In genomic region chr19:36111054-36111895, GRCm38 (mm10) we compare ENCODE assay signal across 7 mouse cellular contexts. TPM values are rescaled to one million over a fixed set of nuclear protein-coding genes. Genes with fewer than 3 reads are reported as not detected.
DNase-seq lines count a peak whose midpoint lies in the region; ATAC-seq and TF ChIP-seq lines count a peak whose summit lies in the region.

No protein-coding gene starts in this region.

- H3K9me3 ChIP-seq in liver, embryonic 11.5 days (ENCODE audit: control insufficient read depth, low read length), result no peaks in the 10 kb centered on the region
- H3K9me3 ChIP-seq in forebrain, embryonic 11.5 days (ENCODE audit: control insufficient read depth, low read length), result no peaks in the 10 kb centered on the region
- H3K9me3 ChIP-seq in limb, embryonic 12.5 days, result no peaks in the 10 kb centered on the region

- H3K79me2 ChIP-seq in liver, adult 2 months (ENCODE audit: control insufficient read depth, insufficient read depth, low read length), result no peaks in the 10 kb centered on the region

- no peak for TF ChIP-seq POLR2A in liver, adult 2 months (IDR thresholded peaks at IDR 0.05; ENCODE audit: extremely low read depth, insufficient read depth, low read length)

- H3K4me3 ChIP-seq in liver, adult 2 months (ENCODE audit: insufficient read depth, low read depth, low read length), result no peak overlapping the region
- H3K4me3 ChIP-seq in liver, embryonic 11.5 days (ENCODE audit: low read depth, low read length), result no peak overlapping the region
- H3K4me3 ChIP-seq in forebrain, embryonic 11.5 days (ENCODE audit: low read depth, low read length), result no peak overlapping the region
- no peak overlapping the region for H3K4me3 ChIP-seq in limb, embryonic 12.5 days (replicated peaks)

- TF ChIP-seq CTCF in liver, adult 2 months (IDR thresholded peaks at IDR 0.05; ENCODE audit: low read depth, low read length), result 0 out of 2 replicates have a peak, but pooled peaks have one; percentile 2

- no peaks in the 10 kb centered on the region for H3K36me3 ChIP-seq in liver, adult 2 months (ENCODE audit: control insufficient read depth, insufficient read depth, low read length)
- no peaks in the 10 kb centered on the region for H3K36me3 ChIP-seq in liver, embryonic 11.5 days (ENCODE audit: control insufficient read depth, insufficient read depth, low read length)
- H3K36me3 ChIP-seq in forebrain, embryonic 11.5 days (ENCODE audit: control insufficient read depth, insufficient read depth, low read length), result no peaks in the 10 kb centered on the region
- no peaks in the 10 kb centered on the region for H3K36me3 ChIP-seq in limb, embryonic 12.5 days

- ATAC-seq in liver, embryonic 11.5 days (replicated peaks; ENCODE audit: low FRiP score), result no peak
- peak; percentile 66; the same call in 1 of the 2 replicates for ATAC-seq in forebrain, embryonic 11.5 days (replicated peaks; ENCODE audit: low FRiP score)
- ATAC-seq in limb, embryonic 12.5 days (ENCODE audit: insufficient number of reproducible peaks, insufficient read depth, low FRiP score, low TSS enrichment, low read depth), result no peak

- no peak overlapping the region for H3K4me2 ChIP-seq in liver, embryonic 11.5 days
- no peak overlapping the region for H3K4me2 ChIP-seq in forebrain, embryonic 11.5 days (ENCODE audit: low read depth, low read length, severe bottlenecking)
- H3K4me2 ChIP-seq in limb, embryonic 12.5 days, result peak overlapping the region; percentile 11; the same call in 1 of the 2 replicates

- WGBS in liver, adult 2 months, result 36% methylated on average over 7 of the region's 7 CpGs
- WGBS in liver, embryonic 11.5 days, result 37% methylated on average over 7 of the region's 7 CpGs
- WGBS in forebrain, embryonic 11.5 days, result 33% methylated on average over 7 of the region's 7 CpGs
- 33% methylated on average over 7 of the region's 7 CpGs for WGBS in limb, embryonic 12.5 days

- H3K27ac ChIP-seq in liver, adult 2 months (replicated peaks; ENCODE audit: insufficient read depth, low read depth, low read length), result no peak overlapping the region
- no peak overlapping the region for H3K27ac ChIP-seq in liver, embryonic 11.5 days (ENCODE audit: low read depth, low read length)
- no peak overlapping the region for H3K27ac ChIP-seq in forebrain, embryonic 11.5 days (ENCODE audit: low read depth, low read length)
- H3K27ac ChIP-seq in limb, embryonic 12.5 days, result no peak overlapping the region

- 0 out of 2 replicates have a peak, but pooled peaks cover 2% of the 10 kb centered on the region for H3K4me1 ChIP-seq in liver, adult 2 months (ENCODE audit: control insufficient read depth, insufficient read depth, low read length)
- H3K4me1 ChIP-seq in liver, embryonic 11.5 days (replicated peaks; ENCODE audit: control insufficient read depth, insufficient read depth, low read length), result no peaks in the 10 kb centered on the region
- H3K4me1 ChIP-seq in forebrain, embryonic 11.5 days (replicated peaks; ENCODE audit: control insufficient read depth, insufficient read depth, low read length), result peaks cover 3% of the 10 kb centered on the region; the same call in 1 of the 2 replicates
- H3K4me1 ChIP-seq in limb, embryonic 12.5 days (replicated peaks), result no peaks in the 10 kb centered on the region

- H3K27me3 ChIP-seq in liver, adult 2 months (ENCODE audit: control insufficient read depth, insufficient read depth, low read length), result no peaks in the 10 kb centered on the region
- no peaks in the 10 kb centered on the region for H3K27me3 ChIP-seq in liver, embryonic 11.5 days (replicated peaks; ENCODE audit: control insufficient read depth, insufficient read depth, low read length)
- H3K27me3 ChIP-seq in forebrain, embryonic 11.5 days (ENCODE audit: control insufficient read depth, insufficient read depth, low read length), result no peaks in the 10 kb centered on the region
- H3K27me3 ChIP-seq in limb, embryonic 12.5 days, result peaks cover 14% of the 10 kb centered on the region

- H3K9ac ChIP-seq in liver, adult 2 months (ENCODE audit: low read depth, low read length), result no peak overlapping the region
- H3K9ac ChIP-seq in liver, embryonic 11.5 days (ENCODE audit: low read depth, low read length), result no peak overlapping the region
- no peak overlapping the region for H3K9ac ChIP-seq in forebrain, embryonic 11.5 days (ENCODE audit: low read length)
- H3K9ac ChIP-seq in limb, embryonic 12.5 days (replicated peaks), result no peak overlapping the region

- peak; percentile 25 for DNase-seq in liver, adult 2 months (ENCODE audit: extremely low read depth, low read depth, low spot score)
- no peak for DNase-seq in liver, embryonic 11.5 days (ENCODE audit: low spot score)
- peak; percentile 64 for DNase-seq in R1 (ENCODE audit: low read depth, low spot score)
- no peak for DNase-seq in forebrain, embryonic 11.5 days (ENCODE audit: low spot score)
- peak; percentile 43 for DNase-seq in yolk sac, embryonic 10.5 days (ENCODE audit: low spot score)
- DNase-seq in right cerebral cortex, postnatal 25 days, result no peak

RNA-seq across cellular contexts. Expression of gene Ankrd1, which starts 8.6 kb away (rescaled TPM):
- 0.07 and 0.09 TPM in 2 replicates for total RNA-seq in liver, adult 2 months (2014; rRNA removed)
- 0.05 and 0.11 TPM in 2 replicates for polyA plus RNA-seq in liver, adult 2 months (2012; rRNA removed)
- 2.1 and 5.6 TPM in 2 replicates for polyA plus RNA-seq in liver, embryonic 11.5 days (2014; fragmentation: Nextera tagmentation; extraction: Ambion mirVana)
- polyA plus RNA-seq in forebrain, embryonic 11.5 days (2014; fragmentation: Nextera tagmentation; extraction: Ambion mirVana), result not detected in 2 replicates
- 0.61 and 0.90 TPM in 2 replicates for polyA plus RNA-seq in limb, embryonic 12.5 days (2016; fragmentation: Nextera tagmentation; extraction: Ambion mirVana)

RNA-seq across cellular contexts. Expression of gene Rpp30, which starts 27.8 kb away (rescaled TPM):
- total RNA-seq in liver, adult 2 months (2014; rRNA removed), result 9.1 and 10.8 TPM in 2 replicates
- 1.3 and 1.9 TPM in 2 replicates for polyA plus RNA-seq in liver, adult 2 months (2012; rRNA removed)
- 82.3 and 84.3 TPM in 2 replicates for polyA plus RNA-seq in liver, embryonic 11.5 days (2014; fragmentation: Nextera tagmentation; extraction: Ambion mirVana)
- 119 and 121 TPM in 2 replicates for polyA plus RNA-seq in forebrain, embryonic 11.5 days (2014; fragmentation: Nextera tagmentation; extraction: Ambion mirVana)
- polyA plus RNA-seq in limb, embryonic 12.5 days (2016; fragmentation: Nextera tagmentation; extraction: Ambion mirVana), result 81.4 and 89.2 TPM in 2 replicates

RNA-seq across cellular contexts. Expression of gene Htr7, which starts 54.0 kb away (rescaled TPM):
- 0.07 and 0.09 TPM in 2 replicates for total RNA-seq in liver, adult 2 months (2014; rRNA removed)
- polyA plus RNA-seq in liver, adult 2 months (2012; rRNA removed), result 0.06 TPM in 1 of 2 replicates, not detected in the other
- polyA plus RNA-seq in liver, embryonic 11.5 days (2014; fragmentation: Nextera tagmentation; extraction: Ambion mirVana), result not detected in 2 replicates
- 0.08 and 0.25 TPM in 2 replicates for polyA plus RNA-seq in forebrain, embryonic 11.5 days (2014; fragmentation: Nextera tagmentation; extraction: Ambion mirVana)
- 0.10 and 0.28 TPM in 2 replicates for polyA plus RNA-seq in limb, embryonic 12.5 days (2016; fragmentation: Nextera tagmentation; extraction: Ambion mirVana)

Comparison
In these comparisons a context has a peak if more than half of its experiments do, and no peak if none do; other contexts are left out.
1. DNase-seq: peak in liver, adult 2 months (single experiment), R1 (single experiment) and yolk sac, embryonic 10.5 days (single experiment); none in liver, embryonic 11.5 days (single experiment), forebrain, embryonic 11.5 days (single experiment) and right cerebral cortex, postnatal 25 days (single experiment).
2. RNA of gene Rpp30, which starts 27.8 kb away (polyA plus RNA-seq): 119 to 121 TPM in forebrain, embryonic 11.5 days, 82.3 to 84.3 TPM in liver, embryonic 11.5 days and 81.4 to 89.2 TPM in limb, embryonic 12.5 days; 1.3 to 1.9 TPM in liver, adult 2 months; every median in the first group is over 10 times any median in the second.